Mouse (Mus musculus): ENCODE measurements around the gene Mecom. TPM values are rescaled to one million over a fixed set of nuclear protein-coding genes. Genes with fewer than 3 reads are reported as not detected.

Mecom gene
- total RNA-seq, 1 experiment = 2.3 TPM

GRCm38 (mm10) chr3:29980531-29980930 lies 567.3 kb downstream of the Mecom start:
- Histone ChIP-seq H3K27ac (ENCODE audit: insufficient read depth, low read depth, low read length, poor library complexity, severe bottlenecking) (no peak overlapping the region), H3K9me3 (ENCODE audit: control insufficient read depth, insufficient read depth, low read depth, low read length) (no peaks in the 10 kb centered on the region), H3K36me3 (ENCODE audit: control insufficient read depth, insufficient read depth, low read length, poor library complexity, severe bottlenecking) (no peaks in the 10 kb centered on the region), H3K4me3 (ENCODE audit: insufficient read depth in 1 of 2, low read depth in 1 of 2, low read length in 2 of 2, poor library complexity in 1 of 2, severe bottlenecking in 1 of 2) (no peak overlapping the region), H3K9ac (ENCODE audit: insufficient read depth, low read depth, low read length, poor library complexity, severe bottlenecking) (no peak overlapping the region), H3K4me1 (ENCODE audit: control insufficient read depth in 2 of 2, insufficient read depth in 2 of 2, low read length in 2 of 2, poor library complexity in 1 of 2) (no peaks in the 10 kb centered on the region)
- in situ Hi-C loops (cut with MboI; ENCODE audit: low sequenced_read_pairs in 2 of 2, unreplicated experiment in 2 of 2) = no loop called here
- TF ChIP-seq ZC3H11A (IDR thresholded peaks at IDR 0.05; ENCODE audit: borderline replicate concordance, low read depth, low read length) (no peak), MAFK (IDR thresholded peaks at IDR 0.05; ENCODE audit: insufficient read depth, low read depth, low read length) (no peak), CHD2 (IDR thresholded peaks at IDR 0.05; ENCODE audit: low read depth, low read length) (no peak), HCFC1 (IDR thresholded peaks at IDR 0.05; ENCODE audit: borderline replicate concordance, insufficient read depth, low read length) (no peak), ZNF384 (IDR thresholded peaks at IDR 0.05; ENCODE audit: low read depth, low read length) (no peak)
- no peak for DNase-seq (ENCODE audit: low read depth, low spot score)

- H3K9me3 ChIP-seq (ENCODE audit: control insufficient read depth, insufficient read depth, low read depth, low read length) = no peaks in the 10 kb centered on the region
- H3K36me3 ChIP-seq (ENCODE audit: control insufficient read depth, insufficient read depth, low read length, poor library complexity, severe bottlenecking) = no peaks in the 10 kb centered on the region
- H3K4me1 ChIP-seq (ENCODE audit: control insufficient read depth in 2 of 2, insufficient read depth in 2 of 2, low read length in 2 of 2, poor library complexity in 1 of 2) = no peaks in the 10 kb centered on the region
- TF ChIP-seq ZNF384 (IDR thresholded peaks at IDR 0.05; ENCODE audit: low read depth, low read length) = no peak
- no peak for TF ChIP-seq HCFC1 (IDR thresholded peaks at IDR 0.05; ENCODE audit: borderline replicate concordance, insufficient read depth, low read length)
- TF ChIP-seq MAFK (IDR thresholded peaks at IDR 0.05; ENCODE audit: insufficient read depth, low read depth, low read length) = no peak
- TF ChIP-seq ZC3H11A (IDR thresholded peaks at IDR 0.05; ENCODE audit: borderline replicate concordance, low read depth, low read length) = no peak
- TF ChIP-seq CHD2 (IDR thresholded peaks at IDR 0.05; ENCODE audit: low read depth, low read length) = no peak
- no peak overlapping the region for H3K9ac ChIP-seq (ENCODE audit: insufficient read depth, low read depth, low read length, poor library complexity, severe bottlenecking)
- H3K4me3 ChIP-seq (ENCODE audit: insufficient read depth in 1 of 2, low read depth in 1 of 2, low read length in 2 of 2, poor library complexity in 1 of 2, severe bottlenecking in 1 of 2) = no peak overlapping the region
- no peak for DNase-seq (ENCODE audit: low read depth, low spot score)
- H3K27ac ChIP-seq (ENCODE audit: insufficient read depth, low read depth, low read length, poor library complexity, severe bottlenecking) = no peak overlapping the region
- in situ Hi-C loops (cut with MboI; ENCODE audit: low sequenced_read_pairs in 2 of 2, unreplicated experiment in 2 of 2) = no loop called here
Measured at GRCm38 (mm10) chr3:29976580-29976979, 571.2 kb downstream of the Mecom start.

DNA sequence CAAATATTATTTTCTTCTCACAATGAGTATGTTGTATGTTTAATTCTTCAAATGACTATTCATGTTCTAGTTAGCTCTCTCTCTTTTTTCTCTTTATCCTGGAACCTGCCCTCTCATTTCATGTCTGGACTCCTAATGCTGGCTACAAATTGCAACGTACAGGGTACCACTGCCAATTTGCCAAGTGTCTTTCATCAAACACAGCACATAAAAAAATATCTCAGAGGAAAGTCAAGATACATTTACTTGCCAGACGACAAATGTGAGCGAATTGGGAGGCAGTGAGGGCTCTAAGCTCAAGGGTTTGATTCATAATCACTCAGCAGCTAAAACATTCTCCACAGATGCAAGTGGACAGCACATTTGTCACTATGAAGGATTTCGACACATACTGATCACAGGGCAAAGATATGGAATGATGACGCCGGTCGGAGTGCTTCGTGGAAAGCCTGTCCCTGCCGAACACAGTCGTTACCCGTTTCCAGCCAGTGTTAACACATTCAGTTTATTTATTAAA lies 579.3 kb downstream of the Mecom start:
- Histone ChIP-seq H3K9me3 (ENCODE audit: control insufficient read depth, insufficient read depth, low read depth, low read length) (no peaks in the 10 kb centered on the region), H3K36me3 (ENCODE audit: control insufficient read depth, insufficient read depth, low read length, poor library complexity, severe bottlenecking) (no peaks in the 10 kb centered on the region), H3K4me3 (ENCODE audit: insufficient read depth in 1 of 2, low read depth in 1 of 2, low read length in 2 of 2, poor library complexity in 1 of 2, severe bottlenecking in 1 of 2) (no peak overlapping the region), H3K9ac (ENCODE audit: insufficient read depth, low read depth, low read length, poor library complexity, severe bottlenecking) (no peak overlapping the region), H3K27ac (ENCODE audit: insufficient read depth, low read depth, low read length, poor library complexity, severe bottlenecking) (no peak overlapping the region), H3K4me1 (ENCODE audit: control insufficient read depth in 2 of 2, insufficient read depth in 2 of 2, low read length in 2 of 2, poor library complexity in 1 of 2) (no peaks in the 10 kb centered on the region)
- no peak for DNase-seq (ENCODE audit: low read depth, low spot score)
- in situ Hi-C loops (cut with MboI; ENCODE audit: low sequenced_read_pairs in 2 of 2, unreplicated experiment in 2 of 2) = no loop called here
- TF ChIP-seq ZC3H11A (IDR thresholded peaks at IDR 0.05; ENCODE audit: borderline replicate concordance, low read depth, low read length) (no peak), ZNF384 (IDR thresholded peaks at IDR 0.05; ENCODE audit: low read depth, low read length) (no peak), HCFC1 (IDR thresholded peaks at IDR 0.05; ENCODE audit: borderline replicate concordance, insufficient read depth, low read length) (no peak), CHD2 (IDR thresholded peaks at IDR 0.05; ENCODE audit: low read depth, low read length) (no peak), MAFK (IDR thresholded peaks at IDR 0.05; ENCODE audit: insufficient read depth, low read depth, low read length) (no peak)

DNA sequence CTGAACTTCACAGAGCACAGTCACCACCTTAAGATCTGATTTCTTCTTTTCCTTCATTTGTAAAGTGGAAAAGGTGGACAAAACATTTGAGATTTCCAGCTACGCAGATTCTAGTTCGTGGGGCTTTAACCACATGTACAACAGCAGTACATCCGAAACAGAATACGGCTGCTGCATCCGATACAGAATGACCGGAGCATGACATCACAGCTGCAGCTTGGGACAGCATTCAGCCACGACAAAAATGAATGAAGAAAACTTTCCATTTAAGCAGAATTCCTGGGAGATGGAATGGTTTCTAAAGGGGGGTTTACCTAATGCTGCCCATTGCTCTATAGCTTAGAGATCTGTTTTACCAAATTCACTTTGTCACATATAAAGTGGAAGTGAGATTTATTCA lies 583.9 kb downstream of the Mecom start:
- Histone ChIP-seq H3K9me3 (ENCODE audit: control insufficient read depth, insufficient read depth, low read depth, low read length) (no peaks in the 10 kb centered on the region), H3K27ac (ENCODE audit: insufficient read depth, low read depth, low read length, poor library complexity, severe bottlenecking) (no peak overlapping the region), H3K4me3 (ENCODE audit: insufficient read depth in 1 of 2, low read depth in 1 of 2, low read length in 2 of 2, poor library complexity in 1 of 2, severe bottlenecking in 1 of 2) (no peak overlapping the region), H3K36me3 (ENCODE audit: control insufficient read depth, insufficient read depth, low read length, poor library complexity, severe bottlenecking) (no peaks in the 10 kb centered on the region), H3K9ac (ENCODE audit: insufficient read depth, low read depth, low read length, poor library complexity, severe bottlenecking) (no peak overlapping the region), H3K4me1 (ENCODE audit: control insufficient read depth in 2 of 2, insufficient read depth in 2 of 2, low read length in 2 of 2, poor library complexity in 1 of 2) (no peaks in the 10 kb centered on the region)
- TF ChIP-seq CHD2 (IDR thresholded peaks at IDR 0.05; ENCODE audit: low read depth, low read length) = no peak
- TF ChIP-seq ZC3H11A (IDR thresholded peaks at IDR 0.05; ENCODE audit: borderline replicate concordance, low read depth, low read length) = no peak
- TF ChIP-seq ZNF384 (IDR thresholded peaks at IDR 0.05; ENCODE audit: low read depth, low read length) = no peak
- TF ChIP-seq MAFK (IDR thresholded peaks at IDR 0.05; ENCODE audit: insufficient read depth, low read depth, low read length) = no peak
- no peak for TF ChIP-seq HCFC1 (IDR thresholded peaks at IDR 0.05; ENCODE audit: borderline replicate concordance, insufficient read depth, low read length)
- in situ Hi-C loops (cut with MboI; ENCODE audit: low sequenced_read_pairs in 2 of 2, unreplicated experiment in 2 of 2) = no loop called here
- no peak for DNase-seq (ENCODE audit: low read depth, low spot score)

DNA sequence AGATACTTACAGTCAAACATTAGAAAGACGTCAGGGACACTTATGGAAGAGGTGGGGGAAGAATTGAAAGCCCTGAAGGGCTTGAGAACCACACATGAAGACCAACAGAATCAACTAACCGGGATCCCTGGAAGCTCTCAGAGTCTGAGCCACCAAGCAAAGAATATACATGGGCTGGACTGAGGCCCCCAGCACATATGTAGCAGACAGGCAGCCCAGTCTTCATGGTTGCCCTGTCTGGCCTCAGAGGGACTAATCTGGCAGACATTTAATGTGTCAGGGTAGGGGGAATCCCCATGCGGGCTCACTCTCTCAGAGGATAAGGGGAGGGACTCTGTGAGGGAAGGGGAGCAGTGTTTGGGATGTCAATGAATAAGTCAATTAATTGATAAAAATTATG lies 584.4 kb downstream of the Mecom start:
- in situ Hi-C loops (cut with MboI; ENCODE audit: low sequenced_read_pairs in 2 of 2, unreplicated experiment in 2 of 2) = no loop called here
- H3K36me3 ChIP-seq (ENCODE audit: control insufficient read depth, insufficient read depth, low read length, poor library complexity, severe bottlenecking) = no peaks in the 10 kb centered on the region

More for the DNA sequence above, 584.4 kb downstream of the Mecom start:
- TF ChIP-seq ZC3H11A (IDR thresholded peaks at IDR 0.05; ENCODE audit: borderline replicate concordance, low read depth, low read length) = no peak
- no peak for TF ChIP-seq CHD2 (IDR thresholded peaks at IDR 0.05; ENCODE audit: low read depth, low read length)
- TF ChIP-seq HCFC1 (IDR thresholded peaks at IDR 0.05; ENCODE audit: borderline replicate concordance, insufficient read depth, low read length) = no peak
- no peak for TF ChIP-seq MAFK (IDR thresholded peaks at IDR 0.05; ENCODE audit: insufficient read depth, low read depth, low read length)
- no peak for TF ChIP-seq ZNF384 (IDR thresholded peaks at IDR 0.05; ENCODE audit: low read depth, low read length)
- no peaks in the 10 kb centered on the region for H3K4me1 ChIP-seq (ENCODE audit: control insufficient read depth in 2 of 2, insufficient read depth in 2 of 2, low read length in 2 of 2, poor library complexity in 1 of 2)
- H3K4me3 ChIP-seq (ENCODE audit: insufficient read depth in 1 of 2, low read depth in 1 of 2, low read length in 2 of 2, poor library complexity in 1 of 2, severe bottlenecking in 1 of 2) = no peak overlapping the region
- no peaks in the 10 kb centered on the region for H3K9me3 ChIP-seq (ENCODE audit: control insufficient read depth, insufficient read depth, low read depth, low read length)
- H3K27ac ChIP-seq (ENCODE audit: insufficient read depth, low read depth, low read length, poor library complexity, severe bottlenecking) = no peak overlapping the region
- no peak overlapping the region for H3K9ac ChIP-seq (ENCODE audit: insufficient read depth, low read depth, low read length, poor library complexity, severe bottlenecking)
- no peak for DNase-seq (ENCODE audit: low read depth, low spot score)
